Mouse (Mus musculus) embryonic fibroblast, embryonic 13.5 days (primary cell): ENCODE measurements around the gene Trim15.

Source experiments
- CTCF ChIP-seq: IDR thresholded peaks from 2 replicates; pipeline ENCODE4 v1.5.1; 2011; ENCODE audit warnings: mild to moderate bottlenecking, control low read depth, low read length, moderate library complexity, borderline replicate concordance; ENCODE audit not compliant: insufficient read depth
- POLR2A ChIP-seq: IDR thresholded peaks from 2 replicates; pipeline ENCODE4 v1.6.1; 2011; ENCODE audit warnings: low read depth, mild to moderate bottlenecking, control low read depth, low read length, moderate library complexity

- TF ChIP-seq CTCF (no peak), POLR2A (no peak)
These were observed 7.6 kb upstream of the Trim15 start for GRCm38 (mm10) chr17:36874636-36875035.
